Mouse (Mus musculus) hematopoietic stem cell, adult 5-6 weeks (primary cell): ENCODE results near the gene Cd160. TPM values are rescaled to one million over a fixed set of nuclear protein-coding genes. Genes with fewer than 3 reads are reported as not detected.

Source experiments
- ATAC-seq, 2 experiments: fragments of 125-278 bp in 1 of 2; replicated peaks in 1 of 2; 2 replicates each; pipeline ENCODE4 v1.8.0; 2016 to 2017; ENCODE audit warnings: inconsistent platforms in 2 of 2, mild to moderate bottlenecking in 2 of 2, moderate number of reproducible peaks in 2 of 2, low read depth in 1 of 2, moderate TSS enrichment in 1 of 2; ENCODE audit not compliant: low FRiP score in 2 of 2, poor library complexity in 2 of 2, severe bottlenecking in 2 of 2, insufficient read depth in 1 of 2, low TSS enrichment in 1 of 2
- total RNA-seq: library from RNA; stranded (forward); fragments of 172-1452, 232-1000 nt; gene quantifications from 2 replicates; pipeline ENCODE4 v1.2.3, GENCODE M21; 2017

Cd160 gene
- 0.38 and 1.8 TPM in 2 replicates for total RNA-seq

- no peak for ATAC-seq
Observed at GRCm38 (mm10) chr3:96828984-96829383, at the start of gene Cd160, which contains the start of gene Pdzk1. Gene Cd160, minus strand, starts transcription at chr3:96829351. Gene Pdzk1, plus strand, starts transcription at chr3:96829284.

GRCm38 (mm10) chr3:96874808-96875571 lies 45.8 kb upstream of the Cd160 start:
- ATAC-seq, result no peak

- ATAC-seq, result no peak
Observed at GRCm38 (mm10) chr3:96872501-96872900, 43.4 kb upstream of the Cd160 start.

GRCm38 (mm10) chr3:96871070-96871469 lies 41.9 kb upstream of the Cd160 start:
- ATAC-seq, result no peak

- ATAC-seq, result no peak
Observed at GRCm38 (mm10) chr3:96870270-96870669, 41.1 kb upstream of the Cd160 start.

GRCm38 (mm10) chr3:96869091-96869490 lies 39.9 kb upstream of the Cd160 start:
- ATAC-seq, result no peak

- no peak for ATAC-seq
Observed at GRCm38 (mm10) chr3:96868566-96868965, 39.4 kb upstream of the Cd160 start.

GRCm38 (mm10) chr3:96867863-96868262 lies 38.7 kb upstream of the Cd160 start:
- ATAC-seq, result no peak

GRCm38 (mm10) chr3:96860498-96860897 lies 31.3 kb upstream of the Cd160 start:
- ATAC-seq, result no peak

GRCm38 (mm10) chr3:96855833-96856232 lies 26.7 kb upstream of the Cd160 start:
- ATAC-seq, result no peak

- ATAC-seq, result no peak
Observed at GRCm38 (mm10) chr3:96854376-96854775, 25.2 kb upstream of the Cd160 start.

- no peak for ATAC-seq
Observed at GRCm38 (mm10) chr3:96852561-96852960, 23.4 kb upstream of the Cd160 start.

GRCm38 (mm10) chr3:96849168-96849727 lies 20.1 kb upstream of the Cd160 start:
- no peak for ATAC-seq

- ATAC-seq, result no peak
Observed at GRCm38 (mm10) chr3:96848470-96848869, 19.3 kb upstream of the Cd160 start.

- peak; percentile 43 to 53; a peak in 3 of 4 replicates for ATAC-seq
Observed at GRCm38 (mm10) chr3:96847661-96848060, 18.5 kb upstream of the Cd160 start.

- 0 out of 4 replicates have a peak, but pooled peaks of 1 of the 2 experiments have one; percentile 45 for ATAC-seq
Observed at GRCm38 (mm10) chr3:96846985-96847384, 17.8 kb upstream of the Cd160 start.

- no peak for ATAC-seq
Observed at GRCm38 (mm10) chr3:96845806-96846205, 16.7 kb upstream of the Cd160 start.

GRCm38 (mm10) chr3:96845191-96845590 lies 16.0 kb upstream of the Cd160 start:
- no peak for ATAC-seq
